Mouse (Mus musculus) embryonic facial prominence, embryonic 13.5 days (tissue): Measurements from ENCODE around the gene Bcl3. TPM values are rescaled to one million over a fixed set of nuclear protein-coding genes. Genes with fewer than 3 reads are reported as not detected.
A peak's percentile ranks its signal among the peaks of the same experiment; 100 is the strongest.

Experiments
- ATAC-seq: fragments of 200-750 bp; cut with Nextera tagmentation; 2 replicates; pipeline ENCODE4 v1.8.0; 2017; ENCODE audit warnings: low read depth; ENCODE audit not compliant: insufficient number of reproducible peaks, insufficient read depth, low FRiP score, low TSS enrichment
- H3K27ac ChIP-seq: fragments of 300-500 bp; sonication (generic); 2 replicates; pipeline ENCODE4 v1.5.1; 2015; ENCODE audit warnings: moderate library complexity, mild to moderate bottlenecking, inconsistent platforms
- H3K27me3 ChIP-seq: fragments of 300-500 bp; sonication (generic); 2 replicates; pipeline ENCODE4 v1.6.1; 2015; ENCODE audit warnings: mild to moderate bottlenecking, inconsistent platforms
- H3K36me3 ChIP-seq: fragments of 300-500 bp; sonication (generic); 2 replicates; pipeline ENCODE4 v1.6.1; 2015; ENCODE audit warnings: mild to moderate bottlenecking, inconsistent platforms
- H3K4me1 ChIP-seq: fragments of 300-500 bp; sonication (generic); 2 replicates; pipeline ENCODE4 v1.6.1; 2015; ENCODE audit warnings: inconsistent platforms
- H3K4me2 ChIP-seq: fragments of 300-500 bp; sonication (generic); 2 replicates; pipeline ENCODE4 v1.6.1; 2015; ENCODE audit warnings: moderate library complexity, mild to moderate bottlenecking, inconsistent platforms
- H3K4me3 ChIP-seq: fragments of 300-500 bp; sonication (generic); 2 replicates; pipeline ENCODE4 v1.5.1; 2015; ENCODE audit warnings: mild to moderate bottlenecking, inconsistent platforms
- H3K9ac ChIP-seq: fragments of 300-500 bp; sonication (generic); 2 replicates; pipeline ENCODE4 v1.6.1; 2015; ENCODE audit warnings: mild to moderate bottlenecking, inconsistent platforms
- H3K9me3 ChIP-seq: fragments of 300-500 bp; sonication (generic); 2 replicates; pipeline ENCODE4 v1.6.1; 2016; ENCODE audit warnings: inconsistent platforms
- WGBS: fragments of 180-500 bp; shearing (Covaris S2); methylation state at CpG from one replicate; pipeline ENCODE4 v1.1.7; 2015; ENCODE audit warnings: mixed read lengths; 5-methylcytosine and 5-hydroxymethylcytosine counted together
- polyA plus RNA-seq: library from polyadenylated mRNA; unstranded; fragments of >200 nt; fragmentation: Nextera tagmentation; extraction: Ambion mirVana; gene quantifications from 2 replicates; pipeline ENCODE4 v1.2.1, GENCODE M21; 2015

The Bcl3 gene
- polyA plus RNA-seq, 1 experiment from 2014 or later: 2.2 TPM

GRCm38 (mm10) chr7:19830682-19831156 lies 8.1 kb upstream of the Bcl3 start:
- no peaks in the 10 kb centered on the region for H3K9me3 ChIP-seq
- no peak for ATAC-seq
- no peaks in the 10 kb centered on the region for H3K36me3 ChIP-seq
- H3K4me2 ChIP-seq: peak overlapping the region; percentile 26; the same call in 1 of the 2 replicates
- H3K4me1 ChIP-seq: peaks cover 22% of the 10 kb centered on the region
- peak overlapping the region; percentile 55 for H3K9ac ChIP-seq
- no peaks in the 10 kb centered on the region; the same call in 1 of the 2 replicates for H3K27me3 ChIP-seq
- H3K4me3 ChIP-seq: no peak overlapping the region
- WGBS: 29% methylated on average over 13 of the region's 13 CpGs
- H3K27ac ChIP-seq: no peak overlapping the region

GRCm38 (mm10) chr7:19829694-19830093 lies 7.1 kb upstream of the Bcl3 start:
- Histone ChIP-seq H3K4me1 (peaks cover 24% of the 10 kb centered on the region), H3K4me3 (no peak overlapping the region), H3K27me3 (no peaks in the 10 kb centered on the region; the same call in 1 of the 2 replicates), H3K4me2 (no peak overlapping the region), H3K27ac (no peak overlapping the region), H3K9me3 (no peaks in the 10 kb centered on the region), H3K36me3 (no peaks in the 10 kb centered on the region), H3K9ac (no peak overlapping the region)
- WGBS: 85% methylated on average over 3 of the region's 3 CpGs
- ATAC-seq: no peak

- 27% methylated on average over 6 of the region's 6 CpGs for whole genome bisulfite sequencing
- Histone ChIP-seq H3K9me3 (no peaks in the 10 kb centered on the region), H3K36me3 (no peaks in the 10 kb centered on the region), H3K9ac (no peak overlapping the region), H3K4me1 (peaks cover 50% of the 10 kb centered on the region), H3K27me3 (peaks cover 15% of the 10 kb centered on the region), H3K27ac (peak overlapping the region; percentile 51), H3K4me2 (no peak overlapping the region), H3K4me3 (no peak overlapping the region)
- ATAC-seq: no peak
Observed at GRCm38 (mm10) chr7:19826756-19827155, 4.2 kb upstream of the Bcl3 start.

GRCm38 (mm10) chr7:19824182-19824973 lies 1.8 kb upstream of the Bcl3 start:
- peaks cover 39% of the 10 kb centered on the region for H3K4me1 ChIP-seq
- peak overlapping the region; percentile 36; the same call in 1 of the 2 replicates for H3K9ac ChIP-seq
- H3K4me3 ChIP-seq: peak overlapping the region; percentile 1; the same call in 1 of the 2 replicates
- peak overlapping the region; percentile 77 for H3K4me2 ChIP-seq
- H3K36me3 ChIP-seq: no peaks in the 10 kb centered on the region
- 24% methylated on average over 26 of the region's 26 CpGs for WGBS
- H3K9me3 ChIP-seq: 0 out of 2 replicates have a peak, but pooled peaks cover 5% of the 10 kb centered on the region
- peak; percentile 89 for ATAC-seq
- H3K27me3 ChIP-seq: peaks cover 26% of the 10 kb centered on the region
- H3K27ac ChIP-seq: peak overlapping the region; percentile 92

GRCm38 (mm10) chr7:19823256-19824181 lies 949 bp upstream of the Bcl3 start:
- Histone ChIP-seq H3K9me3 (0 out of 2 replicates have a peak, but pooled peaks cover 5% of the 10 kb centered on the region), H3K27me3 (peaks cover 26% of the 10 kb centered on the region), H3K4me2 (peak overlapping the region; percentile 77), H3K4me1 (peaks cover 39% of the 10 kb centered on the region), H3K36me3 (no peaks in the 10 kb centered on the region), H3K9ac (peak overlapping the region; percentile 23), H3K27ac (peak overlapping the region; percentile 92), H3K4me3 (peak overlapping the region; percentile 51; the same call in 1 of the 2 replicates)
- 18% methylated on average over 16 of the region's 16 CpGs for WGBS
- peak; percentile 53 for ATAC-seq

GRCm38 (mm10) chr7:19822193-19822592 lies 377 bp downstream of the Bcl3 start:
- no peak for ATAC-seq

GRCm38 (mm10) chr7:19821633-19822032 lies 937 bp downstream of the Bcl3 start:
- H3K27me3 ChIP-seq: peaks cover 26% of the 10 kb centered on the region
- H3K36me3 ChIP-seq: no peaks in the 10 kb centered on the region
- H3K9ac ChIP-seq: no peak overlapping the region
- H3K4me2 ChIP-seq: peak overlapping the region; percentile 77
- WGBS: 55% methylated on average over 7 of the region's 7 CpGs
- no peak overlapping the region for H3K27ac ChIP-seq
- H3K4me1 ChIP-seq: peaks cover 47% of the 10 kb centered on the region
- 0 out of 2 replicates have a peak, but pooled peaks cover 5% of the 10 kb centered on the region for H3K9me3 ChIP-seq
- no peak for ATAC-seq
- peak overlapping the region; percentile 51 for H3K4me3 ChIP-seq

More at GRCm38 (mm10) chr7:19822193-19822592, 377 bp downstream of the Bcl3 start:
- Histone ChIP-seq H3K9me3 (0 out of 2 replicates have a peak, but pooled peaks cover 5% of the 10 kb centered on the region), H3K4me2 (peak overlapping the region; percentile 77), H3K4me3 (peak overlapping the region; percentile 51), H3K4me1 (peaks cover 47% of the 10 kb centered on the region), H3K27me3 (peaks cover 26% of the 10 kb centered on the region), H3K27ac (peak overlapping the region; percentile 92; the same call in 1 of the 2 replicates), H3K9ac (peak overlapping the region; percentile 75), H3K36me3 (no peaks in the 10 kb centered on the region)
- WGBS: 4% methylated on average over 20 of the region's 20 CpGs

GRCm38 (mm10) chr7:19820347-19821048 lies 2.1 kb downstream of the Bcl3 start:
- Histone ChIP-seq H3K4me1 (peaks cover 56% of the 10 kb centered on the region), H3K9me3 (0 out of 2 replicates have a peak, but pooled peaks cover 5% of the 10 kb centered on the region), H3K4me2 (no peak overlapping the region), H3K27me3 (peaks cover 26% of the 10 kb centered on the region), H3K9ac (no peak overlapping the region), H3K4me3 (no peak overlapping the region), H3K27ac (no peak overlapping the region), H3K36me3 (no peaks in the 10 kb centered on the region)
- no peak for ATAC-seq
- WGBS: 71% methylated on average over 3 of the region's 3 CpGs

GRCm38 (mm10) chr7:19818875-19819274 lies 3.7 kb downstream of the Bcl3 start:
- Histone ChIP-seq H3K4me2 (no peak overlapping the region), H3K36me3 (no peaks in the 10 kb centered on the region), H3K27me3 (peaks cover 26% of the 10 kb centered on the region), H3K4me1 (peaks cover 48% of the 10 kb centered on the region), H3K27ac (no peak overlapping the region; the same call in 1 of the 2 replicates), H3K4me3 (no peak overlapping the region), H3K9ac (no peak overlapping the region), H3K9me3 (0 out of 2 replicates have a peak, but pooled peaks cover 5% of the 10 kb centered on the region)
- ATAC-seq: no peak
- 85% methylated on average over 7 of the region's 7 CpGs for WGBS

- Histone ChIP-seq H3K27me3 (peaks cover 28% of the 10 kb centered on the region), H3K4me3 (no peak overlapping the region), H3K4me1 (peaks cover 43% of the 10 kb centered on the region), H3K9ac (no peak overlapping the region), H3K9me3 (0 out of 2 replicates have a peak, but pooled peaks cover 5% of the 10 kb centered on the region), H3K27ac (no peak overlapping the region; the same call in 1 of the 2 replicates), H3K36me3 (no peaks in the 10 kb centered on the region), H3K4me2 (no peak overlapping the region)
- ATAC-seq: no peak
- WGBS: 74% methylated on average over 5 of the region's 5 CpGs
Observed at GRCm38 (mm10) chr7:19818440-19818839, 4.1 kb downstream of the Bcl3 start.
